Mouse (Mus musculus) liver, embryonic 14.5 days (tissue): Measurements from ENCODE around the gene Mex3a. TPM values are rescaled to one million over a fixed set of nuclear protein-coding genes. Genes with fewer than 3 reads are reported as not detected.

Experiments
- ATAC-seq: fragments of 200-750 bp; cut with Nextera tagmentation; 2 replicates; pipeline ENCODE4 v1.8.0; 2017; ENCODE audit warnings: moderate number of reproducible peaks, mild to moderate bottlenecking, moderate library complexity; ENCODE audit not compliant: insufficient read depth
- DNase-seq, 3 experiments: peaks; one replicate each; pipeline ENCODE4 v3.0.0-alpha.2; 2012 to 2013; ENCODE audit warnings: low read depth in 3 of 3, low spot score in 3 of 3
- H3K27ac ChIP-seq: fragments of 300-500 bp; sonication (generic); 2 replicates; pipeline ENCODE4 v1.5.1; 2014; ENCODE audit warnings: moderate library complexity, mild to moderate bottlenecking, control low read depth, inconsistent platforms
- H3K27me3 ChIP-seq: fragments of 300-500 bp; sonication (generic); 2 replicates; pipeline ENCODE4 v1.6.1; 2014; ENCODE audit warnings: mild to moderate bottlenecking, low read length, moderate library complexity; ENCODE audit not compliant: control insufficient read depth, insufficient read depth
- H3K36me3 ChIP-seq: fragments of 300-500 bp; sonication (generic); replicated peaks from 2 replicates; pipeline ENCODE4 v1.6.1; 2014; ENCODE audit warnings: low read depth; ENCODE audit not compliant: control insufficient read depth, insufficient read depth
- H3K4me1 ChIP-seq, 2 experiments: fragments of 200-500 bp in 1 of 2; fragments of 300-500 bp in 1 of 2; sonication (generic) in 1 of 2; replicated peaks; 2 replicates each; pipeline ENCODE4 v1.6.1; 2012 to 2014; ENCODE audit warnings: antibody characterized with exemption in 1 of 2, inconsistent platforms in 1 of 2, low read length in 1 of 2; ENCODE audit not compliant: control insufficient read depth in 2 of 2, insufficient read depth in 2 of 2
- H3K4me2 ChIP-seq: fragments of 300-500 bp; sonication (generic); 2 replicates; pipeline ENCODE4 v1.6.1; 2014; ENCODE audit warnings: low read depth, mild to moderate bottlenecking, control low read depth, moderate library complexity
- H3K4me3 ChIP-seq, 2 experiments: fragments of 200-500 bp in 1 of 2; fragments of 300-500 bp in 1 of 2; sonication (generic) in 1 of 2; 2 replicates each; pipeline ENCODE4 v1.5.1; 2012 to 2014; ENCODE audit warnings: low read depth in 2 of 2, low read length in 2 of 2, mild to moderate bottlenecking in 2 of 2, control low read depth in 1 of 2, inconsistent platforms in 1 of 2, moderate library complexity in 1 of 2; ENCODE audit not compliant: insufficient read depth in 1 of 2
- H3K9ac ChIP-seq: fragments of 300-500 bp; sonication (generic); replicated peaks from 2 replicates; pipeline ENCODE4 v1.6.1; 2014; ENCODE audit warnings: mild to moderate bottlenecking, control low read depth, moderate library complexity
- H3K9me3 ChIP-seq: fragments of 300-500 bp; sonication (generic); 2 replicates; pipeline ENCODE4 v1.6.1; 2016; ENCODE audit warnings: low read length, mixed read lengths; ENCODE audit not compliant: control insufficient read depth
- CTCF ChIP-seq: IDR thresholded peaks from 2 replicates; pipeline ENCODE4 v1.5.1; 2016; ENCODE audit warnings: antibody characterized with exemption, low read depth, control low read depth
- EP300 ChIP-seq: IDR thresholded peaks from 2 replicates; pipeline ENCODE4 v1.6.1; 2016; ENCODE audit warnings: antibody characterized with exemption, low read depth
- WGBS: fragments of 180-500 bp; shearing (Covaris S2); extraction: QIAGEN DNeasy Blood & Tissue Kit; methylation state at CpG from one replicate; pipeline ENCODE4 v1.1.7; 2014; ENCODE audit not compliant: insufficient replicate concordance; 5-methylcytosine and 5-hydroxymethylcytosine counted together
- polyA plus RNA-seq, 2 experiments: library from polyadenylated mRNA; depleted of rRNA in 1 of 2; stranded (reverse) in 1 of 2; unstranded in 1 of 2; fragments of >200 nt; fragmentation: Nextera tagmentation in 1 of 2; extraction: Ambion mirVana in 1 of 2; gene quantifications; 2 replicates each; pipeline versions ENCODE4 v1.2.1 to v1.2.3; 2012 to 2014

Mex3a gene
- polyA plus RNA-seq, 2 experiments = 0.74 to 1.1 TPM

- H3K4me1 ChIP-seq = peaks cover 23 to 29% of the 10 kb centered on the region in 2 experiments
- H3K4me3 ChIP-seq = no peak overlapping the region
- no peak overlapping the region for H3K9ac ChIP-seq
- peaks cover 2% of the 10 kb centered on the region for H3K36me3 ChIP-seq
- no peak for TF ChIP-seq CTCF
- no peak for TF ChIP-seq EP300
- 63% methylated on average over 6 of the region's 6 CpGs for WGBS
- no peak overlapping the region for H3K27ac ChIP-seq
- no peaks in the 10 kb centered on the region for H3K9me3 ChIP-seq
- ATAC-seq = no peak
- no peaks in the 10 kb centered on the region for H3K27me3 ChIP-seq
- no peak overlapping the region for H3K4me2 ChIP-seq
- no peak for DNase-seq
Observed at GRCm38 (mm10) chr3:88505081-88505480, 27.1 kb upstream of the Mex3a start.

GRCm38 (mm10) chr3:88505765-88506164 is 26.4 kb upstream of the Mex3a start:
- DNase-seq = no peak
- no peaks in the 10 kb centered on the region for H3K9me3 ChIP-seq
- H3K4me3 ChIP-seq = no peak overlapping the region
- WGBS = 55% methylated on average over 7 of the region's 7 CpGs
- TF ChIP-seq CTCF = peak; percentile 17; the same call in 1 of the 2 replicates
- no peak for TF ChIP-seq EP300
- H3K36me3 ChIP-seq = no peaks in the 10 kb centered on the region; the same call in none of the 2 replicates
- H3K27me3 ChIP-seq = no peaks in the 10 kb centered on the region
- H3K27ac ChIP-seq = no peak overlapping the region
- peaks cover 20 to 29% of the 10 kb centered on the region in 2 experiments for H3K4me1 ChIP-seq
- ATAC-seq = no peak
- H3K9ac ChIP-seq = no peak overlapping the region
- no peak overlapping the region for H3K4me2 ChIP-seq

DNA sequence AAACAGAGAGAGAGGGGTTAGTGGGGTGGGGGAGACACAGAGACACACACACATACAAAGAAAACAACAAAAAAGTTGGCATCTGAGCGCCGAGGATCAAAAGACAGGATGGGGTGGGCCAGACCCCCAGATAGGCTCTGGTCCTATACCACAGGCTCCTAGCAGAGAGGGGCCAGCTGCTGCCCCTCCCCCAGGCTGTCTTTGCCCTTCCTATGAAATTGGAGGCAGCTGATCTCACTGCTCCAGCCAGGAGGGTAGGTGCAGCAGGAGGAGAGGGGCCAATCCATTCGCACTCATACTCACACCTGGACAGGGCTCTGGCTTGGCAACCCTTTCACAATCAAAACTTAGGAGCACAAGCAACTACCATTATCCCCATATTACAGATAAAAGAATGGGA is 22.9 kb upstream of the Mex3a start:
- peak overlapping the region; percentile 16; the same call in 1 of the 2 replicates for H3K9ac ChIP-seq
- H3K4me2 ChIP-seq = peak overlapping the region; percentile 74
- H3K4me1 ChIP-seq = peaks cover 7 to 30% of the 10 kb centered on the region in 2 experiments
- H3K36me3 ChIP-seq = no peaks in the 10 kb centered on the region
- peak overlapping the region; percentile 47 to 63 for H3K4me3 ChIP-seq
- ATAC-seq (peak; percentile 1; the same call in 1 of the 2 replicates), DNase-seq (no peak)
- peak overlapping the region; percentile 45 for H3K27ac ChIP-seq
- H3K9me3 ChIP-seq = no peaks in the 10 kb centered on the region
- H3K27me3 ChIP-seq = no peaks in the 10 kb centered on the region
- TF ChIP-seq CTCF = no peak
- no peak for TF ChIP-seq EP300
- 47% methylated on average over 3 of the region's 3 CpGs for WGBS

DNA sequence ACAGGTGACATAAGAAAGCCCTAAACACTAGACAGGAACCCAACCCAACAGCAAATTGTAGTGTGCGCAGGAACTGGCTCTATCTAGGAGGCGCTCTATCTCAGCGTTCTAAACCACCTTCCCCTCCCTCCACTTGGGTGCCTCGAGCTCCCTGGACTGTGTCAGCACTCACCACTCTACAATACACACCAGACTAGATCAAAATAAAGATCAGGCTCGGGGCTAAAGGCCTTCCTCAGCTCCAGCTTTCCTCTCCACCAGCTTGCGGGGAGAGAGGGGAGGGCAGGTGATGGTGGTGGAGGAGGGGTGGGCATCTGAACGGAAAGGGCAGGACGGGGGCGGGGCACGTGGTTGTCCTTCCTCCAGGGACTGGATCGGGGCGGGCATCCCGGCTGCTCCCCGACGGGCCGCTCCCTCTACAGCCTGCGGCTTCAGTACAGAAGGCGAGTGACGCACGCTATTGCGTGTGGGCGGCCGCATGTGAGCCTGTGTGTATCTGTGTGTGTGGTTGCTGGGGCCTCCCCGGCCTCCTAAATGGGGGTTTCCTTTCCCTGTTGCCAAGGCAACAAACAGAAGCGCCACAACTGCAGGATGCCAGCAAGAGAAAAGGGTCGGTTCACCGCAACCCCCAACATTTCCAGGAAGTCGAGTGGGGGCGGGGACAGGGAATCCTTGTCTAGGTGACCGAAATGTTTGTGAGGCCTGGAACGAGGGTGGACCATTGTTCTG is 22.3 kb upstream of the Mex3a start, which contains the start of gene Lmna:
Gene Lmna, minus strand, starts transcription at position 265 of the 729 bp plus-strand sequence.
- H3K4me2 ChIP-seq = peak within 1 kb of the TSS; percentile 74
- no peak for TF ChIP-seq EP300
- peak; percentile 67 for TF ChIP-seq CTCF
- H3K9me3 ChIP-seq = no peaks in the 10 kb centered on the region
- no peaks in the 10 kb centered on the region for H3K27me3 ChIP-seq
- peak; percentile 92 for ATAC-seq
- peak; percentile 76 to 91 (median 76) for DNase-seq
- no peaks in the 10 kb centered on the region for H3K36me3 ChIP-seq
- H3K4me1 ChIP-seq = peaks cover 9 to 35% of the 10 kb centered on the region in 2 experiments
- under 1% methylated on average over 31 of the region's 31 CpGs for WGBS
- H3K9ac ChIP-seq = peak within 1 kb of the TSS; percentile 47
- peak within 1 kb of the TSS; percentile 51 for H3K27ac ChIP-seq
- H3K4me3 ChIP-seq = peak within 1 kb of the TSS; percentile 47 to 63

GRCm38 (mm10) chr3:88510421-88511289 is 21.5 kb upstream of the Mex3a start:
- Histone ChIP-seq H3K27ac (peak overlapping the region; percentile 51), H3K27me3 (no peaks in the 10 kb centered on the region), H3K36me3 (no peaks in the 10 kb centered on the region), H3K9ac (peak overlapping the region; percentile 47), H3K4me1 (peaks cover 9 to 35% of the 10 kb centered on the region in 2 experiments), H3K4me2 (peak overlapping the region; percentile 74), H3K4me3 (peak overlapping the region; percentile 47 to 63), H3K9me3 (no peaks in the 10 kb centered on the region)
- TF ChIP-seq EP300 (no peak), CTCF (no peak)
- DNase-seq = no peak
- 38% methylated on average over 13 of the region's 13 CpGs for WGBS
- no peak for ATAC-seq
